Mouse (Mus musculus) MN1 (cell line): ENCODE results near the gene Gm43518.
A peak's percentile ranks its signal among the peaks of the same experiment; 100 is the strongest.

ENCODE experiments used
- DNase-seq: peaks from one replicate; pipeline ENCODE4 v3.0.0-alpha.2; 2016; ENCODE audit warnings: low spot score

Gm43518 gene

GRCm38 (mm10) chr5:123927118-123927517, at the start of gene Gm43518:
TSS of gene Gm43518 (plus strand) at chr5:123927418.
- no peak for DNase-seq

GRCm38 (mm10) chr5:123878056-123878455, 49.2 kb upstream of the Gm43518 start:
- DNase-seq: no peak

- no peak for DNase-seq
These were observed 47.3 kb upstream of the Gm43518 start, which contains the start of gene Hcar1 for GRCm38 (mm10) chr5:123879928-123880327. TSS of gene Hcar1 (minus strand) at chr5:123880020.

GRCm38 (mm10) chr5:123880778-123881177, 46.4 kb upstream of the Gm43518 start:
- no peak for DNase-seq

GRCm38 (mm10) chr5:123883891-123884290, 43.3 kb upstream of the Gm43518 start:
- DNase-seq: no peak

- no peak for DNase-seq
These were observed 42.9 kb upstream of the Gm43518 start for GRCm38 (mm10) chr5:123884332-123884731.

- no peak for DNase-seq
These were observed 40.9 kb upstream of the Gm43518 start for GRCm38 (mm10) chr5:123886365-123886764.

GRCm38 (mm10) chr5:123890312-123890711, 36.9 kb upstream of the Gm43518 start:
- DNase-seq: no peak

GRCm38 (mm10) chr5:123890987-123891386, 36.2 kb upstream of the Gm43518 start:
- no peak for DNase-seq

GRCm38 (mm10) chr5:123891669-123892068, 35.5 kb upstream of the Gm43518 start:
- DNase-seq: peak; percentile 63

GRCm38 (mm10) chr5:123893520-123893919, 33.7 kb upstream of the Gm43518 start:
- DNase-seq: no peak

GRCm38 (mm10) chr5:123896395-123896794, 30.8 kb upstream of the Gm43518 start:
- DNase-seq: peak; percentile 16

- DNase-seq: no peak
These were observed 29.9 kb upstream of the Gm43518 start for GRCm38 (mm10) chr5:123897352-123897751.

- DNase-seq: no peak
These were observed 23.1 kb upstream of the Gm43518 start for GRCm38 (mm10) chr5:123904059-123904672.

GRCm38 (mm10) chr5:123906146-123906975, 20.9 kb upstream of the Gm43518 start:
- DNase-seq: peak; percentile 12

GRCm38 (mm10) chr5:123906976-123907630, 20.1 kb upstream of the Gm43518 start, which contains the start of gene Denr:
TSS of gene Denr (plus strand) at chr5:123907175.
- peak; percentile 98 for DNase-seq

- DNase-seq: no peak
These were observed 19.6 kb upstream of the Gm43518 start for GRCm38 (mm10) chr5:123907631-123907977.

GRCm38 (mm10) chr5:123914852-123915251, 12.4 kb upstream of the Gm43518 start:
- DNase-seq: no peak

- no peak for DNase-seq
These were observed 5.1 kb upstream of the Gm43518 start for GRCm38 (mm10) chr5:123922112-123922511.

- peak; percentile 97 for DNase-seq
These were observed 3.3 kb downstream of the Gm43518 start, which contains the start of gene Ccdc62 for GRCm38 (mm10) chr5:123930508-123930989. TSS of gene Ccdc62 (plus strand) at chr5:123930679.

GRCm38 (mm10) chr5:123931131-123931530, 3.9 kb downstream of the Gm43518 start:
- DNase-seq: no peak

GRCm38 (mm10) chr5:123932927-123933326, 5.7 kb downstream of the Gm43518 start:
- DNase-seq: no peak

- peak; percentile 75 for DNase-seq
These were observed 6.3 kb downstream of the Gm43518 start for GRCm38 (mm10) chr5:123933556-123933955.
